Mouse (Mus musculus) ES-Bruce4 (cell line): ENCODE data around the gene Ptprr.

Experiments used
- CTCF ChIP-seq: IDR thresholded peaks from one replicate; pipeline ENCODE4 v1.8.1; 2011; ENCODE audit warnings: low read depth, low read length
- EP300 ChIP-seq: IDR thresholded peaks from 2 replicates; pipeline ENCODE4 v1.6.1; 2011; ENCODE audit warnings: low read depth, low read length; ENCODE audit not compliant: insufficient read depth
- POLR2A ChIP-seq: IDR thresholded peaks from one replicate; pipeline ENCODE4 v1.8.1; 2011; ENCODE audit warnings: low read length; ENCODE audit not compliant: insufficient read depth

DNA sequence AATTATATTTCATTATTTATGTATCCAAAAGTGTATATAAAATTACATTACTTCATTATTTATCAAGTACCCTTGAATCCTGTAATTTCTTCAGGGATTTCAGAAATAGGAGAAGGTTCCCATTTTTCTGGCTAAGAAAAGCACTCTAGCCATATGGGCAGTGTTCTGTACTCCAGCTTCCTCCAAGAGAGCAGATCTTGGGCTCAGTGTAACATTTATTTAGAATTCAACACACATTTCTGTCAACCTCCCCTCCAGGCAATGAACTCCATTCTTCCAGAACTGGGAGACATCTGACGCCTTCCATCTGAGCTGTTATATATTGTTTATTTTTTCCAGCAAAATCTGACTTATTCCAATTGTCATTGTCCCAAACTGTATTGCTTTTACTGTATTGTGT is 20.1 kb downstream of the Ptprr start:
- TF ChIP-seq POLR2A (no peak), CTCF (no peak), EP300 (no peak)
